Mouse (Mus musculus) adrenal gland, adult 8-10 months (tissue): ENCODE measurements around the gene Rnaseh2b. TPM values are rescaled to one million over a fixed set of nuclear protein-coding genes. Genes with fewer than 3 reads are reported as not detected.

Source experiments
- DNase-seq: peaks from one replicate; pipeline ENCODE4 v3.0.0; 2022
- total RNA-seq, 4 experiments: library from RNA; stranded (reverse); gene quantifications; 2 replicates each; pipeline ENCODE4 v1.2.4; 2022

The Rnaseh2b gene
- total RNA-seq: 10 to 100 TPM; 16.6 to 17.8 (median 17.4) TPM

DNA sequence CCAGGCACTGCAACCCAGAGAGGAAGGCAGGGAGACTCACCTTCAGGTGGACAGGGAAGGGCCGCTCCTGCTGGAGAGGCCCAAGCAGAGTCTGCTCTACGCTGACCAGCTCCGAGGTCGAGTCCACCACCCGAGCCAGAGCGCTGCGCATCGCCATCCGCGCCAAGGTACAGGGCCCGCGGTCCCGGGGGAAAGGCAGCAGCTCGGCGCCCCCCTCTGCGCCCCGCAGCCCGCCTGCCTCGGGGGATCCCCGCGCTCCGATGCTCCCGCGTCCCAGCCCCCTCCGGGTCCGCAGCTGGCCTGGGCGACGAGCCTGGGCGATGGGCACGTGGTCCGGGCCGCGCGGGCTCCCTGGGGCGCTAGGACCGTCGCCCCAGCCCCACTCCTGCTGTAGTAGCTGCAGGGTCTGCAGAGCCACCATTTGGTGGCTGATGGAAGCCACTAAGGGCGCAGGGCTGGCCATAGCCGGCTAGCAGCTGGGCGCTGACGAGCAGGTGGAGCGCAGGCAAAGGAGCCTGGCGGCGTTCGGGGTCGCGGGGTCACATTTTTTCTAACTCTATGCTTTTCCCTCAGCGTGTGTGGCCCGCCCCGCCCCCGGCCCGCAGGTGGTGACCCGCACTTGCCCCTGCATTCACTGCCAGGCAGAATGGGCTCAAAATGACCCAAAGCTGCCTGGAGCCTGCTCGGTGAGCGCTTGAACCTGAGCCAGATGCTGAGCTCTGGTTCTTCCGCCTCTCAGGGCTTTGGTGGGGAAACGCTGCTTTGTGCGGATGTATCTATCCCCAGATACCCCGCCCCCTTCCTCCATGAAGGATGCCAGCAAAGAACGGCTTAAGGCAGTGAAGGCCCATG is at the start of gene Rnaseh2b, which contains the start of gene Dleu7:
Gene Rnaseh2b, plus strand, starts transcription at position 102 of the 852 bp plus-strand sequence.
Gene Dleu7, minus strand, starts transcription at position 560 of the 852 bp plus-strand sequence.
- no peak for DNase-seq

GRCm38 (mm10) chr14:62243530-62243929 is 48.9 kb upstream of the Rnaseh2b start:
- no peak for DNase-seq

DNA sequence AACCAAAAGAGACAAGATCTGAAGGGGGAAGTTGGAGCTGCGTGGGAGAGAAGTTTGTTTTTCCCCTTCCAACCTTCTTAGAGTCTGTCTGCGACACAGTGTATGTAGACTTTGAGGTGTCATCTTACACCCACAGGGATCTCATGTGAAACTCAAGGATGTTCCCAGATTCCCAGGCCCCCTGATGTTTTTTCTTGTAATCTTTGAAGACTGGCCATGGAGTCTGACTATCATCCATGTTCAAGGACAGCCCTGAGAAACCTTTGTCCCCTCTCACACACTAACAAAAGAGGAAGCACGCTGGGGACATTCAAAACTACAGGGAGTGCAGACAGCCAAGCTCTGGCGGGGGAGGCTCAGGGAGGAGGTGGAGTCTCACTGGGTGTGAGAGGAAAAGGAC is 46.8 kb upstream of the Rnaseh2b start:
- no peak for DNase-seq

- peak; percentile 9 for DNase-seq
Measured at GRCm38 (mm10) chr14:62248345-62248744, 44.0 kb upstream of the Rnaseh2b start.

GRCm38 (mm10) chr14:62248796-62249195 is 43.6 kb upstream of the Rnaseh2b start:
- DNase-seq: no peak

DNA sequence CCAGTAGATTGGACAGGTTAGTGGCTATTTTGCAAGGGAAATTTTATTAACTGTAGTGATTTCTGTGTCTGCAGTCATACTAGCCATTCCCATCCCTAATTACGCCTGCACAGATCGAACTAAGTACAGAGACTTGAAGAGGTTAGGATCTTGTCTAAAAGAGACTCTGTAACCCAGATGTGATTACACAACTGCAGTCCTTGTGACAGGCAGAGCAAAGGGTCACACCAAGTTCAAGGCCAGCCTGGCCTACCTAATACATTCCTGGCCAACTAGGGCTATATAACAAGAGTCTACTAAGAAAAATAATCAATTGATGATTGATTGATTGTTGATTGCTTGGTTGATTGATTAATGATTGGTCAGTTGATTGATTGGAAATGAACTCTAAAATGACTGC is 43.1 kb upstream of the Rnaseh2b start:
- DNase-seq: no peak

DNA sequence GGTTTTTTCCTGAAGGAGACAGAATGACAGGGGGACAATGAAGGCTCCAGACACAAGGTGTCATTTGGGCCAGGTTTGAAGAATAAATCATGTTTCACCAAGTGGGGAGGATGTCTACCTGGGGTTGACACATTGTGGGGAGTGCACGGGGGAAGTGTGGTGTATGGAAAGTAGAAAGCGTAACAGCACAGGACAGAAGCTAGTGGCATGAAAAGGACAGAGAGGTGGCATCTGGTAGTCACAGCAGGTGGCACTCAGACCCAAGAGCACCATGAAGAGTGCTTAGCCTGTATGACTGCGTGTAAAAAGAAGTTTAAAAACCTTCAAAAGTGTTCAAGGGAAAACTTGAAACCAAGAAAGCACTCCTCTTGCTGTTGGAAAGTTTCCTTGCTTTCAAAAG is 42.3 kb upstream of the Rnaseh2b start:
- no peak for DNase-seq

DNA sequence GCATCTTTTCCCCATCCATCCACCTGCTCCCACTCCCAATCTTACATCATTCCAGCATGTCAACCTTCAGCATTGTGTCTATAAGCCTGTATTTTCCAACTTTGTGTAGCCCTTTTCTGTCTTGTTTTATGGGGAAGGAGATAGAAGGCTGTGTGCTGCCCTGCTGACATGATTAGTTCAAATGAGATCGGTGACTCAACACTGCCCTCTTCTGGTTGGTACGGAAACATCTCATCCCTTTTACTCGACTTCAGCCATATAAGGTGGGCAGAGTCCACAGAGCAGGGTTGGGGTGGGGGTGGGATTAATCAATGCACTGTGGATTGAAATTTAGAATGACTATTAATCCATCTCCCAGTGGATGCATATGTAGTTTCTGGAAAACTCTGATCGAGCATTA is 40.4 kb upstream of the Rnaseh2b start:
- peak; percentile 17 for DNase-seq

DNA sequence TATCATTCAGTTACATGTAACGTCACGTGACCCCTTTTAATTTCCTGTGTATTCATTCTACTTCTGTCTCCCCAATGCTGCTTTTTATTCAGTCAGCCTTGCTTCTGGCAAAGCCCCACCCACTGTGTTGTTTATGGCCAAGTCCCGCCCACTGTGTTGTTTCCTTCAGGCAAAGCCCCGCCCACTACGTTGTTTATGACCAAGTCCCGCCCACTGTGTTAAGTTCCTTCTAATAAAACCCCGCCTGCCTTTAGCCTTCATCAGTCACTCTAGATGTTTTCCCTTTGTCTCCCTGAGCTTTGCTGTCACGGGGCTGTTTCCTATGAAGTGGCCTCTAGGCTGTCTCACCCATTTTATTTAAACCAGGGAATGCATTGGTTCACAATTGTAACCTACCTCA is 38.0 kb upstream of the Rnaseh2b start:
- DNase-seq: no peak

DNA sequence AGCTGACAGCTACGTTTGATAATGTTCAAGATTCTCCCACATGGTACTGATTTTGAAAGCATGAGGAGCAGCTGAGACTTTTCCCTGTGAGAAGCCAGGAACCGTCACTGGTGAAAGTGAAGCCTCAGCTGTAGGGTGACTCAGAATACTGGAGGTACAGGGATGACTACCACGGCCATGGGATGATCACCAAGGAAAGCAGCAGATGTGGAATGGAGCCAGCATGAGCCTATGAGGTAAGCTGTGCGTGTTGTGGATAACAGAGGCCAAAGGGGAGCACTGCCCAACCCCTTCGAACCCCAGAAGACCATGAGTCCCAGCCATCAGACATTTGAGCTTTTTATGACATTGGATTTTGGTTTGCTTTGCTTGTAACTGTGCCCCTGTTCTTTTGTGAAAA is 36.3 kb upstream of the Rnaseh2b start:
- DNase-seq: peak; percentile 37

DNA sequence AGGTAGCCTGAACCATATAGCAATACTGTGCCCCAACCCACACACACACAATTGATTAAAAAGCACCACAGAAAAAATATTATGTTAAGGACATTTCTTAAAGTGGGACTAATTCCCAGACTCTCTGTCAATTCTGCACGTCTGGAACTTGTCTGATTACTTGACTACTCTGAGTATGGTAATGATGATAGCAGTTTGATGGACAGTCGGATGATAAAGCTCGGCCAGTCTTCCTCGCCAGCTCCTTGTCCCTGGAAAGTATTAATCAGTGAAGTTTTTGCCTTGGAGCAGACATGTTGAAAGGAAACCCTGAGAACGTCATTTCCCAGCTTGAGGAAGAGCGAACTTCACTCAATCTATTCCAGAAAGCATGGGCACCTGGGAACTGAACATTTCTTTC is 34.3 kb upstream of the Rnaseh2b start:
- DNase-seq: no peak

GRCm38 (mm10) chr14:62258978-62259536 is 33.3 kb upstream of the Rnaseh2b start:
- no peak for DNase-seq

DNA sequence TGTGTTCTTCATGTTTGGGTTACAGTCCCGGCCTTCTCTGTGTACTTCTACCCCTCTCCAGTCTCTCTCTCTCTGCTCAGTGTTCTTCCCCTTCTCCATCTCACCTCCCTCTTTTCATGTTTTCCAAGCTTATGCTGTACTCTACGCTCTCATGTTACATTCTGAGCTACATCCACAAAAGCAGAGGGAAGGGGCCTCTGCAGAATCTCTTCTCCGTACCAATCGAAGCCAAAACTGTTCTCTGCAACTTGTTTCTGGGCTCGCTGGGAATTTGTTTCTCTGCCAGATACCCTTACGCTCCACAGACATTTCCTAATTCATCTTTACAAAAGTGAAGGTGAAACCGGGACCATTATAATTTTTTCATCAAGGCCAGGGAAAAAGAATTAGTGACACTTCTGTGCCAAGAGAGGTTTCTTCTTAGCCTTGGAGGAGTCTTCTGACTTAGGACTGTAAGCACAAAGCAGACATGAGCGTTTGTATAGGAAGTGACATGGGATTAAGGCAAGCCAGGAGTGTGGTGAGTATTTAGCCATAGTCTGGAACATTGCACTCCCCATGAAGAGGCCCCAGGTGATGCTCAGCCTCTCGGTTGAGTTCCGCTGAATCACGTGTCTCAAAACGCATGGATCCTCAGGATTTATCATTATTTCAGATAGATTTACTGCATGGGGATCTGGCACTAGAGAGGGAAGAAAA is 21.5 kb upstream of the Rnaseh2b start:
- DNase-seq: no peak

DNA sequence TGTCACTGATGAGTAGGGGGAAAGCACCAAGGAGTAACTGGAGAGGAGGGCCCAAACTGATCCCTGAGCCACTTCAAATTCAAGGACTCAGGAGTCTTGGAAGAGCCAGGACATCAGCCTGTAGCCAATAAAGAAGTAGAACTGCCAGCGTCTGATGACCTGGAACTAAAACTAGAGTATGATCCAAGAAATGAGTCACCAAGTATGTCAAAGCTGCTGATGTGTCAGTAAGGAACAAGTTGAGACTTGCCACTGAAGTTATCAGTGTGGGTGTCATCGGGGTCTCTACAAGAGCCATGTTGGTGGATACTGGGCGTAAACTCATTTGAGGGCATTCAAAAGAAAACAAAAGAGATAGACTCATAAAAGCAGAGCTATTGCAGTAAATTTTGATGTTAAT is 18.8 kb upstream of the Rnaseh2b start:
- DNase-seq: no peak

- no peak for DNase-seq
Measured at GRCm38 (mm10) chr14:62282974-62283373, 9.4 kb upstream of the Rnaseh2b start.

DNA sequence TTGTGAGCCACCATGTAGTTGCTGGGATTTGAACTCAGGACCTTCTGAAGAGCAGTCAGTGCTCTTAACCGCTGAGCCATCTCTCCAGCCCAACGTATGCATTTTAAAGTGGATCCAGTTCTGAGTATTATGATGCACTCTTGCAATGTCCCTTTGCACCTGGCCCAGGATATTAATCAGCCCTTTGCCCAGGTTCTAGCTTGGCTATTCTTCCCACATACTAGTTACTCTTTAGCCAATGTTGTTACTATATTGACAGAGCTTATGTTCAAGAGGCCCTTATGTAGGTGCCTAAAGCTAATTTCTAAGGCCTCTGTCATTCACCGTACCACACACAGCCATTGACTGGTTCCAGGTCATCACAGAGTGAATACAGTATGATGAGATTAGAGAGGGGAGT is 3.7 kb upstream of the Rnaseh2b start:
- DNase-seq: no peak

GRCm38 (mm10) chr14:62291406-62291987 is 892 bp upstream of the Rnaseh2b start:
- DNase-seq: no peak

DNA sequence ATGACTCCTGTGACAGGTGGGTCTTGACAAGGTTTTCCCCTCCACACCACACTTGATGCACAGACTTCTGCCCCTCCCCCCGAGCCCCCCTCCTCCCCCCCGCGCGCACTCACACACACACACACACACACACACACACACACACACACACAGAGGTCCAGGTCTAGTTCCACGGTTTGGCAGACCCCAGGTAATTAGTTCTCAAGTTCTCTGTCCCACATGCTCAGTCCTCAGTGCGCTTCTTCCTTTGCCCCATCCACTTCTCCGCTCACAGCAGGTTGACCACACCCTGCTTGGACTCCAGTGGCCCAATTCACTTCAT is 262 bp upstream of the Rnaseh2b start:
- no peak for DNase-seq

DNA sequence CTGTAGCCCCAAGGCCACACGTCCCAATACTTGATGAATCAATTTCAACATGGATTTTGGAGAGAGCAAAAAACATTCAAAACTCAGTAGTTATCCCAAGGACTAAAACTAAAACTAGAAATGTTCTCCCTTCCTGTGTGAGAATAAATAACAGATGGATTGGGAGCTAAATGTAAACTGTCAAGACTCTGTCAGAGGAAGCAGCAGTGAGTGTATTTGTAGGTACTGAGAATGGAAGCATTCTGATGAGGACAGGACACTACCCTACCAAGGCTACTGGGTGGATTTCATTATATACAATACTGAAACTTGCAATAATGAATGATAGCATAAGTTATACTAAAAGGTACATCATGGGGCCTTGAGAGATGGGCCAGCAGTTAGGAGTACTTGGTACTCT is 6.4 kb downstream of the Rnaseh2b start:
- no peak for DNase-seq

DNA sequence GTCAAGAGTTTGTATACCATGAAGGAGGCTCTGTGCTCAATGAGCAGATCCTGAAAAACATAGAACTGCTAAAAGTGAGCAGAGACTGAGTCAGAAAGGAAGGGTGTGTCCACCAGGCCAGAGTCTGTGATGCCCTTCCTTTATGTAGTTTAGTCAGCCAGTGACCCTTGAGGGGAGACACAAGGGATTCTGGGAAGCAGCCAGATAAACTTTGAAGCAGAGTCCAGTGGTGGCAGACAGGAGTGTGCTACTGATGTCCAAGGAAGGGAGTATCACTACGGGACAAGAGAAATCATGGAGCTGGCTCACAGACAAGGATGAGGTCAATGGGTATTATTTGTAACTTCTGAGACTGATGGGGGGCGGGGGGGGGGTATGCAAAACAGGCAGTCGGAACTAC is 7.6 kb downstream of the Rnaseh2b start:
- no peak for DNase-seq

- DNase-seq: no peak
Measured at GRCm38 (mm10) chr14:62307555-62307954, 15.2 kb downstream of the Rnaseh2b start.

GRCm38 (mm10) chr14:62309026-62309425 is 16.6 kb downstream of the Rnaseh2b start:
- no peak for DNase-seq

GRCm38 (mm10) chr14:62311672-62312071 is 19.3 kb downstream of the Rnaseh2b start:
- DNase-seq: no peak
